Mouse (Mus musculus) heart, adult 11 months (tissue): Measurements from ENCODE around the gene Defb18.
"Not testable (repeated sequence)": the region's sequence is repeated elsewhere in the genome, so short reads cannot be mapped to it uniquely, and the experiment has no call there.

ENCODE experiments used
- DNase-seq: peaks from one replicate; pipeline ENCODE4 v3.0.0; 2022

Defb18 gene

DNA sequence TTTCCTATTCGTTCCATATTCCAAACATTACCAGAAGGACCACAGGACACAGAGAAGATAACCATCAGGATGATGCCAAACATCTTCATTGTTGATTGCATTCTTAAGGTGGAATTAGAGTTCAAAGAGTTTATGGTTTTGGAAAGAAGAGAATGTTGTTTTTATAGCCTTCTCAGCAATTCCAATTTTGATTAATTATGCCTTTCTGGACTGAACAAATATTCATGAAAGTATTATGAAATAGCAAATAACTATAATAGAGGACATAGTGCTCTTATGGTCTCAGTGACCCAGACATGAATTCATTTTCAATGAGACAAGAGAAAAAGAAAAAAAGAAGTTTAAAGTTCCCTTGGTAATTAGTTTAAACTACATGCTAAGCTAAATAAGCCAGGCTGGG lies at the start of gene Defb18:
Gene Defb18 (minus strand): TSS at position 101 of the 400 bp plus-strand sequence.
- no peak for DNase-seq

DNA sequence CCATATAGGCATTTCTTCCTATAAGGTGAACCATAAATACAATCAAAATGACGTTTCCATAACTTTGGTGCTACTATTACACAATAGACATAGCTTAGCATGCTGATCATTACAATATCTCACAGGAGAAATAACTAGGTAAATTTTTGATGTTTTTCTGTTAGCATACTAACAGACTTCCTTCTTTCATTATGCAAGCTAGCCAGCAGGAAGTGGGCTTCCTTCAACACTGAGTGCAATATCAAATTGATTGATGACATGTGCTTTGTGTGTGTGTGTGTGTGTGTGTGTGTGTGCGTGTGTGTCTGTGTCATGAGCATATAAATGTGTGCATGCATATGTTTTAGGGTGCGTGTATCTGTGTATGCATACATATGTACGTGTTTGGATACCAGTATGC lies 33.9 kb upstream of the Defb18 start:
- no peak for DNase-seq

DNA sequence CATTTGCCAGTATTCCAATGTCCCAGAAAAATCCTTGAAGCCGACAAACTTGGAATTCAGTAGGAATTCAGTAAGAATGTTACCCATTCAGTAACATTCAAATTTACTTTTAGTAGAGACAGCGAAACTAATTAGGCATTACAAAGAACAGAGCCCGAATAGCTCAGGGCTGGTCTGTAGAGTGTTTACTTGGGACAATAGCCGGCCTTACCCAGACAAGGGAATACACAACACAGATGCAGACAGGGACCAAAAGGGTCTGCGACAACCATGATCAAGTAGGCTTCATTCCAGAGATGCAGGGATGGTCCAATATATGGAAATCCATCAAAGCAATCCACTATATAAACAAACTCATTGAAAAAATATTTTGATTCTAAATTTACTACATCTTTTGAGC lies 31.6 kb upstream of the Defb18 start:
- peak; percentile 52 for DNase-seq

- no peak for DNase-seq
Measured at GRCm38 (mm10) chr1:18265038-18265437, 27.8 kb upstream of the Defb18 start, which contains the start of gene Defb41. Defb41 (minus strand) TSS chr1:18265138.

DNA sequence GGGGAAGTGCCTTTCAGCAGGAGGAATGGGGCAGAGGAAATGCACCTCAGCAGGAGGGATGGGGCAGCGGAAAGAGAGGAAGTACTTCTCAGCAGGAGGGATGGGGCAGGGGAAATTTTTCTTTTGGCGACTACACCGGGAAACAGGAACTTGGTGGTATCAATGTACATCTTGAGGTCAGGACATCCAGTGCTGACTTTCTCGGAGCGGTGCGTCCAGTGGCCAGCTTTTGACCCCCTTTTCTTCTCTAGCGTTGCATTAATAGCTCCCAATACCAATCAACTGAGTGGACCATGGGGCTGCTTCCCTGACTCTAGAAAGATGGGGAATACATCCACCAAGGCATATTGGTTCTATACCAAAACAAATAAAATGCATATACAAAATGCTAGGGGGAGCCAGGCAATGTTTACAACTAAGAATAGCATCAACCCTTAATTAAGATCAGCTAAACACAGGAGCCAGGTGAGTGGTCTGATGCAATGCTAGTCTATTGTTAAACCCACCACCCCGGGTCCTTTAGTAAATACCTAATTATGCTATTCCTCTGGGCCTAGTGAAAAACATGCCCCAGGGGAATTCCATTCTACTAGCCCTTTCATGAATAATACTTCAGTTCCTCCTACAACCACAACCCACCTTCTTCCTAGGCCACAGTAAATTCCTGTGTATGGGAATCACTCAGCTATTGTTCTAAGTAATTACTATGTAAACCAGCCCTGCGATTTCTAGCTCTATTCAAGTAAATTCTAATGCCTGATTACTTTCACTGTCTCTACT lies 8.7 kb upstream of the Defb18 start:
- not testable (repeated sequence) for DNase-seq

- no peak for DNase-seq
Measured at GRCm38 (mm10) chr1:18223385-18223945, 13.8 kb downstream of the Defb18 start.

GRCm38 (mm10) chr1:18191719-18192118 lies 45.5 kb downstream of the Defb18 start:
- DNase-seq: no peak

GRCm38 (mm10) chr1:18190714-18191712 lies 46.2 kb downstream of the Defb18 start:
- DNase-seq: peak; percentile 70
